Mouse (Mus musculus): Measurements from ENCODE around the gene Col23a1. TPM values are rescaled to one million over a fixed set of nuclear protein-coding genes. Genes with fewer than 3 reads are reported as not detected.

The Col23a1 gene
- total and polyA plus RNA-seq, 2 experiments from 2014 or later: 3.2 to 12.6 TPM

- Histone ChIP-seq H3K4me2 (ENCODE audit: low read depth) (no peak overlapping the region), H3K36me3 (ENCODE audit: insufficient read depth) (no peaks in the 10 kb centered on the region), H3K4me1 (ENCODE audit: insufficient read depth) (no peaks in the 10 kb centered on the region), H3K9ac (no peak overlapping the region), H3K27ac (ENCODE audit: low read depth, low read length) (no peak overlapping the region), H3K27me3 (ENCODE audit: insufficient read depth, low read length) (no peaks in the 10 kb centered on the region), H3K9me3 (ENCODE audit: low read length) (no peaks in the 10 kb centered on the region), H3K4me3 (ENCODE audit: low read depth, low read length) (no peak overlapping the region)
- no peak for DNase-seq
- no peak for TF ChIP-seq CTCF (IDR thresholded peaks at IDR 0.05; ENCODE audit: low read depth)
- no peak for ATAC-seq
- WGBS: 66% methylated on average over 8 of the region's 8 CpGs
These were observed 99.2 kb downstream of the Col23a1 start for GRCm38 (mm10) chr11:51388892-51389340.

- TF ChIP-seq CTCF (IDR thresholded peaks at IDR 0.05; ENCODE audit: low read depth): no peak
- H3K27ac ChIP-seq (ENCODE audit: low read depth, low read length): no peak overlapping the region
- no peaks in the 10 kb centered on the region for H3K4me1 ChIP-seq (ENCODE audit: insufficient read depth)
- no peak overlapping the region for H3K4me3 ChIP-seq (ENCODE audit: low read depth, low read length)
- no peak overlapping the region for H3K9ac ChIP-seq
- H3K36me3 ChIP-seq (ENCODE audit: insufficient read depth): no peaks in the 10 kb centered on the region
- WGBS: 62% methylated on average over 10 of the region's 10 CpGs
- H3K27me3 ChIP-seq (ENCODE audit: insufficient read depth, low read length): no peaks in the 10 kb centered on the region
- DNase-seq: no peak
- no peak overlapping the region for H3K4me2 ChIP-seq (ENCODE audit: low read depth)
- ATAC-seq: no peak
- H3K9me3 ChIP-seq (ENCODE audit: low read length): no peaks in the 10 kb centered on the region
These were observed 100.0 kb downstream of the Col23a1 start for GRCm38 (mm10) chr11:51389763-51390162.

GRCm38 (mm10) chr11:51390521-51390920 lies 100.8 kb downstream of the Col23a1 start:
- TF ChIP-seq CTCF (IDR thresholded peaks at IDR 0.05; ENCODE audit: low read depth): no peak
- Histone ChIP-seq H3K4me1 (ENCODE audit: insufficient read depth) (no peaks in the 10 kb centered on the region), H3K4me2 (ENCODE audit: low read depth) (no peak overlapping the region), H3K9ac (no peak overlapping the region), H3K4me3 (ENCODE audit: low read depth, low read length) (no peak overlapping the region), H3K36me3 (ENCODE audit: insufficient read depth) (no peaks in the 10 kb centered on the region), H3K27ac (ENCODE audit: low read depth, low read length) (no peak overlapping the region), H3K27me3 (ENCODE audit: insufficient read depth, low read length) (no peaks in the 10 kb centered on the region), H3K9me3 (ENCODE audit: low read length) (no peaks in the 10 kb centered on the region)
- WGBS: 57% methylated on average over 3 of the region's 3 CpGs
- DNase-seq (no peak), ATAC-seq (no peak)

- ATAC-seq (peak; percentile 96), DNase-seq (peak; percentile 81)
- Histone ChIP-seq H3K4me2 (ENCODE audit: low read depth) (no peak overlapping the region), H3K4me1 (ENCODE audit: insufficient read depth) (no peaks in the 10 kb centered on the region), H3K36me3 (ENCODE audit: insufficient read depth) (no peaks in the 10 kb centered on the region), H3K27me3 (ENCODE audit: insufficient read depth, low read length) (no peaks in the 10 kb centered on the region), H3K4me3 (ENCODE audit: low read depth, low read length) (no peak overlapping the region), H3K27ac (ENCODE audit: low read depth, low read length) (peak overlapping the region; percentile 0; the same call in 1 of the 2 replicates), H3K9me3 (ENCODE audit: low read length) (no peaks in the 10 kb centered on the region), H3K9ac (no peak overlapping the region)
- no peak for TF ChIP-seq CTCF (IDR thresholded peaks at IDR 0.05; ENCODE audit: low read depth)
- 30% methylated on average over 4 of the region's 4 CpGs for WGBS
These were observed 101.8 kb downstream of the Col23a1 start for GRCm38 (mm10) chr11:51391548-51391947.

GRCm38 (mm10) chr11:51394301-51394865 lies 104.7 kb downstream of the Col23a1 start:
- H3K9ac ChIP-seq: no peak overlapping the region
- H3K4me2 ChIP-seq (ENCODE audit: low read depth): no peak overlapping the region
- no peaks in the 10 kb centered on the region for H3K27me3 ChIP-seq (ENCODE audit: insufficient read depth, low read length)
- no peaks in the 10 kb centered on the region for H3K4me1 ChIP-seq (ENCODE audit: insufficient read depth)
- no peak for DNase-seq
- no peaks in the 10 kb centered on the region for H3K36me3 ChIP-seq (ENCODE audit: insufficient read depth)
- no peaks in the 10 kb centered on the region for H3K9me3 ChIP-seq (ENCODE audit: low read length)
- no peak for TF ChIP-seq CTCF (IDR thresholded peaks at IDR 0.05; ENCODE audit: low read depth)
- no peak overlapping the region for H3K27ac ChIP-seq (ENCODE audit: low read depth, low read length)
- WGBS: 86% methylated on average over 9 of the region's 9 CpGs
- ATAC-seq: no peak
- H3K4me3 ChIP-seq (ENCODE audit: low read depth, low read length): no peak overlapping the region

- no peak for DNase-seq
- H3K36me3 ChIP-seq (ENCODE audit: insufficient read depth): no peaks in the 10 kb centered on the region
- H3K4me2 ChIP-seq (ENCODE audit: low read depth): no peak overlapping the region
- no peaks in the 10 kb centered on the region for H3K4me1 ChIP-seq (ENCODE audit: insufficient read depth)
- no peak overlapping the region for H3K4me3 ChIP-seq (ENCODE audit: low read depth, low read length)
- no peak for TF ChIP-seq CTCF (IDR thresholded peaks at IDR 0.05; ENCODE audit: low read depth)
- H3K9me3 ChIP-seq (ENCODE audit: low read length): no peaks in the 10 kb centered on the region
- no peaks in the 10 kb centered on the region for H3K27me3 ChIP-seq (ENCODE audit: insufficient read depth, low read length)
- H3K9ac ChIP-seq: no peak overlapping the region
- no peak overlapping the region for H3K27ac ChIP-seq (ENCODE audit: low read depth, low read length)
- ATAC-seq: no peak
- WGBS: 74% methylated on average over 2 of the region's 2 CpGs
These were observed 106.7 kb downstream of the Col23a1 start for GRCm38 (mm10) chr11:51396451-51396850.

GRCm38 (mm10) chr11:51398084-51398483 lies 108.4 kb downstream of the Col23a1 start:
- no peak overlapping the region for H3K9ac ChIP-seq
- no peak overlapping the region for H3K4me3 ChIP-seq (ENCODE audit: low read depth, low read length)
- no peaks in the 10 kb centered on the region for H3K27me3 ChIP-seq (ENCODE audit: insufficient read depth, low read length)
- H3K4me2 ChIP-seq (ENCODE audit: low read depth): no peak overlapping the region
- no peaks in the 10 kb centered on the region for H3K4me1 ChIP-seq (ENCODE audit: insufficient read depth)
- no peaks in the 10 kb centered on the region for H3K9me3 ChIP-seq (ENCODE audit: low read length)
- no peak overlapping the region for H3K27ac ChIP-seq (ENCODE audit: low read depth, low read length)
- DNase-seq (no peak), ATAC-seq (no peak)
- no peaks in the 10 kb centered on the region for H3K36me3 ChIP-seq (ENCODE audit: insufficient read depth)
- WGBS: 85% methylated on average over 5 of the region's 5 CpGs
- no peak for TF ChIP-seq CTCF (IDR thresholded peaks at IDR 0.05; ENCODE audit: low read depth)

Measured in forebrain, postnatal 0 days (tissue).